Comparison of ENCODE assay signal across 8 mouse cellular contexts in genomic region chr12:108277341-108277841, GRCm38 (mm10). TPM values are rescaled to one million over a fixed set of nuclear protein-coding genes. Genes with fewer than 3 reads are reported as not detected.
DNase-seq lines count a peak whose midpoint lies in the region; ATAC-seq and TF ChIP-seq lines count a peak whose summit lies in the region.

No protein-coding gene starts in this region.

- H3K9ac ChIP-seq in embryonic facial prominence, embryonic 15.5 days: no peak overlapping the region

- H3K9me3 ChIP-seq in heart, embryonic 10.5 days: no peaks in the 10 kb centered on the region
- no peaks in the 10 kb centered on the region for H3K9me3 ChIP-seq in E14TG2a.4 (ENCODE audit: low read length)
- H3K9me3 ChIP-seq in embryonic facial prominence, embryonic 15.5 days (replicated peaks): no peaks in the 10 kb centered on the region

- H3K4me1 ChIP-seq in heart, embryonic 10.5 days: peaks cover 62% of the 10 kb centered on the region
- H3K4me1 ChIP-seq in E14TG2a.4 (replicated peaks; ENCODE audit: low read depth, low read length): peaks cover 66% of the 10 kb centered on the region
- peaks cover 54% of the 10 kb centered on the region for H3K4me1 ChIP-seq in embryonic facial prominence, embryonic 15.5 days

- peak overlapping the region; percentile 62 for H3K27ac ChIP-seq in heart, embryonic 10.5 days
- peak overlapping the region; percentile 28; the same call in 1 of the 2 replicates for H3K27ac ChIP-seq in embryonic facial prominence, embryonic 15.5 days (replicated peaks)

- DNase-seq in heart, embryonic 10.5 days (ENCODE audit: low spot score): no peak
- no peak for DNase-seq in heart, adult 11 months
- peak; percentile 66 for DNase-seq in mesoderm, embryonic 11.5 days (ENCODE audit: low read depth, low spot score)
- DNase-seq in spleen, postnatal 36 days (ENCODE audit: low spot score in 2 of 2): no peak
- DNase-seq in urinary bladder, adult 18-20 months (ENCODE audit: low spot score in 2 of 2): no peak
- DNase-seq in frontal cortex, postnatal 10 days (ENCODE audit: low spot score in 2 of 2): no peak

- WGBS in heart, embryonic 10.5 days: 4% methylated on average over 11 of the region's 12 CpGs
- WGBS in embryonic facial prominence, embryonic 15.5 days: 4% methylated on average over 12 of the region's 12 CpGs

- peaks cover 13% of the 10 kb centered on the region for H3K27me3 ChIP-seq in heart, embryonic 10.5 days (ENCODE audit: insufficient read depth, poor library complexity, severe bottlenecking)
- peaks cover 70% of the 10 kb centered on the region for H3K27me3 ChIP-seq in E14TG2a.4 (ENCODE audit: insufficient read depth, low read length)
- no peaks in the 10 kb centered on the region for H3K27me3 ChIP-seq in embryonic facial prominence, embryonic 15.5 days

- TF ChIP-seq CTCF in E14TG2a.4 (conservative IDR thresholded peaks at IDR 0.05; ENCODE audit: low read length): no peak

- peak overlapping the region; percentile 96 for H3K4me2 ChIP-seq in embryonic facial prominence, embryonic 15.5 days (replicated peaks)

- no peak for ATAC-seq in embryonic facial prominence, embryonic 15.5 days (ENCODE audit: insufficient number of reproducible peaks, low FRiP score, low TSS enrichment, low read depth)

- H3K36me3 ChIP-seq in heart, embryonic 10.5 days: no peaks in the 10 kb centered on the region
- peaks cover 16% of the 10 kb centered on the region for H3K36me3 ChIP-seq in E14TG2a.4 (ENCODE audit: insufficient read depth, low read length)
- no peaks in the 10 kb centered on the region for H3K36me3 ChIP-seq in embryonic facial prominence, embryonic 15.5 days

- H3K4me3 ChIP-seq in heart, embryonic 10.5 days: peak overlapping the region; percentile 45
- H3K4me3 ChIP-seq in E14TG2a.4 (replicated peaks; ENCODE audit: low read length): peak overlapping the region; percentile 39
- H3K4me3 ChIP-seq in embryonic facial prominence, embryonic 15.5 days (replicated peaks): 0 out of 2 replicates have a peak overlapping the region, but pooled peaks have one; percentile 7

RNA-seq across cellular contexts. Expression of gene Ccdc85c, which starts 2.2 kb away (rescaled TPM):
- 5.7 and 6.7 TPM in 2 replicates for polyA plus RNA-seq in heart, embryonic 10.5 days (2016; fragmentation: Nextera tagmentation; extraction: Ambion mirVana)
- polyA plus RNA-seq in embryonic facial prominence, embryonic 15.5 days (2015; fragmentation: Nextera tagmentation; extraction: Ambion mirVana): 4.6 and 5.1 TPM in 2 replicates

RNA-seq across cellular contexts. Expression of gene Hhipl1, which starts 28.7 kb away (rescaled TPM):
- polyA plus RNA-seq in heart, embryonic 10.5 days (2016; fragmentation: Nextera tagmentation; extraction: Ambion mirVana): 0.28 and 0.64 TPM in 2 replicates
- 0.62 and 0.67 TPM in 2 replicates for polyA plus RNA-seq in embryonic facial prominence, embryonic 15.5 days (2015; fragmentation: Nextera tagmentation; extraction: Ambion mirVana)

RNA-seq across cellular contexts. Expression of gene Cyp46a1, which starts 56.8 kb away (rescaled TPM):
- 4.4 and 5.9 TPM in 2 replicates for polyA plus RNA-seq in heart, embryonic 10.5 days (2016; fragmentation: Nextera tagmentation; extraction: Ambion mirVana)
- polyA plus RNA-seq in embryonic facial prominence, embryonic 15.5 days (2015; fragmentation: Nextera tagmentation; extraction: Ambion mirVana): 9.5 and 10.4 TPM in 2 replicates
